Mouse (Mus musculus) bone marrow macrophage, adult 2 months (primary cell): Measurements from ENCODE around the gene Strc.

Source experiments
- CTCF ChIP-seq: IDR thresholded peaks from 2 replicates; pipeline ENCODE4 v1.5.1; 2012; ENCODE audit warnings: low read depth, mild to moderate bottlenecking, low read length, moderate library complexity
- POLR2A ChIP-seq: IDR thresholded peaks from 2 replicates; pipeline ENCODE4 v1.6.1; 2012; ENCODE audit warnings: mild to moderate bottlenecking, low read depth, low read length, borderline replicate concordance

DNA sequence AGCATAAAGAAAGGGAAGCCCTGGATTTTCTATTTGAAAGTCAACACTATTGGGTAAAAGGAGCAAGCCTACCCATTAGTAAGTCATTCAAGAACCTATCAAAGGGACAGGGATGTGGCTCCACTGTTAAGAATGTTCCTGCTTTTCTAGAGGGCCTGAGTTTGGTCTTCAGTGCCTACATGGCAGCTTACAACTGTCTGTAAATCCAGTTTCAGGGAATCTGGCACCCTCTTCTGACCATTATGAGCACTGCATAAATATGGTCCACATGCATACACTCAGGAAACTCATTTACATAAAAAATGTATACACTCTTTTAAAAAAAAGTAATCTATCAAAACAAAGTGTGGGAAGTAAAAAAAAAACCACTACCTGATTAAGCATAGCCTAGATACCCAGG is 47.9 kb downstream of the Strc start:
- TF ChIP-seq CTCF (no peak), POLR2A (no peak)
